Mouse (Mus musculus) erythroblast, adult 5-6 weeks (primary cell): ENCODE measurements at regions not wholly inside any gene's neighbourhood (a gene's known extent, or its start where the extent isn't known, plus 50 kb on each side); places are given as distances from the start of the nearest gene placed in this dataset.

Source experiments
- ATAC-seq: replicated peaks from 2 replicates; pipeline ENCODE4 v1.8.0; 2016; ENCODE audit warnings: moderate number of reproducible peaks, mild to moderate bottlenecking, moderate TSS enrichment, inconsistent platforms; ENCODE audit not compliant: poor library complexity, low FRiP score, severe bottlenecking

GRCm38 (mm10) chr6:51078353-51078966, 354.0 kb upstream of the Nfe2l3 start:
- no peak for ATAC-seq

- no peak for ATAC-seq
These were observed 353.5 kb upstream of the Nfe2l3 start for GRCm38 (mm10) chr6:51078967-51079355.

- ATAC-seq: no peak
These were observed 351.4 kb upstream of the Nfe2l3 start for GRCm38 (mm10) chr6:51081056-51081455.

GRCm38 (mm10) chr6:51084656-51085055, 347.8 kb upstream of the Nfe2l3 start:
- ATAC-seq: no peak

- ATAC-seq: no peak
These were observed 346.9 kb upstream of the Nfe2l3 start for GRCm38 (mm10) chr6:51085547-51085946.

GRCm38 (mm10) chr6:51086347-51086746, 346.1 kb upstream of the Nfe2l3 start:
- ATAC-seq: no peak

- no peak for ATAC-seq
These were observed 344.7 kb upstream of the Nfe2l3 start for GRCm38 (mm10) chr6:51087806-51088205.

- no peak for ATAC-seq
These were observed 343.7 kb upstream of the Nfe2l3 start for GRCm38 (mm10) chr6:51088641-51089372.

GRCm38 (mm10) chr6:51093196-51093595, 339.3 kb upstream of the Nfe2l3 start:
- ATAC-seq: no peak

- no peak for ATAC-seq
These were observed 338.2 kb upstream of the Nfe2l3 start for GRCm38 (mm10) chr6:51094304-51094703.

- no peak for ATAC-seq
These were observed 335.0 kb upstream of the Nfe2l3 start for GRCm38 (mm10) chr6:51097488-51097887.

- no peak for ATAC-seq
These were observed 332.1 kb upstream of the Nfe2l3 start for GRCm38 (mm10) chr6:51100341-51100740.

GRCm38 (mm10) chr6:51103236-51103635, 329.2 kb upstream of the Nfe2l3 start:
- no peak for ATAC-seq

- no peak for ATAC-seq
These were observed 328.1 kb upstream of the Nfe2l3 start for GRCm38 (mm10) chr6:51104336-51104735.

- no peak for ATAC-seq
These were observed 324.0 kb upstream of the Nfe2l3 start for GRCm38 (mm10) chr6:51108336-51108956.

- ATAC-seq: no peak
These were observed 321.9 kb upstream of the Nfe2l3 start for GRCm38 (mm10) chr6:51110596-51110995.

- no peak for ATAC-seq
These were observed 317.7 kb upstream of the Nfe2l3 start for GRCm38 (mm10) chr6:51114604-51115333.

GRCm38 (mm10) chr6:51118833-51119535, 313.5 kb upstream of the Nfe2l3 start:
- no peak for ATAC-seq

GRCm38 (mm10) chr6:51119691-51120302, 312.7 kb upstream of the Nfe2l3 start:
- no peak for ATAC-seq

GRCm38 (mm10) chr6:51122941-51123340, 309.5 kb upstream of the Nfe2l3 start:
- ATAC-seq: no peak
